Mouse (Mus musculus) gastrocnemius, adult 8-10 months (tissue): ENCODE results near the gene Zbtb37. TPM values are rescaled to one million over a fixed set of nuclear protein-coding genes. Genes with fewer than 3 reads are reported as not detected.
A peak's percentile ranks its signal among the peaks of the same experiment; 100 is the strongest.

Experiments used
- DNase-seq, 2 experiments: peaks; one replicate each; pipeline ENCODE4 v3.0.0; 2022; ENCODE audit warnings: low spot score in 2 of 2
- total RNA-seq, 4 experiments: library from RNA; stranded (reverse); gene quantifications; 2 replicates each; pipeline ENCODE4 v1.2.4; 2022

Zbtb37 gene
- total RNA-seq, result 10 to 100 TPM in 2 of 4 experiments, 1 to 10 TPM in 2; 6.5 to 15.4 (median 9.2) TPM

DNA sequence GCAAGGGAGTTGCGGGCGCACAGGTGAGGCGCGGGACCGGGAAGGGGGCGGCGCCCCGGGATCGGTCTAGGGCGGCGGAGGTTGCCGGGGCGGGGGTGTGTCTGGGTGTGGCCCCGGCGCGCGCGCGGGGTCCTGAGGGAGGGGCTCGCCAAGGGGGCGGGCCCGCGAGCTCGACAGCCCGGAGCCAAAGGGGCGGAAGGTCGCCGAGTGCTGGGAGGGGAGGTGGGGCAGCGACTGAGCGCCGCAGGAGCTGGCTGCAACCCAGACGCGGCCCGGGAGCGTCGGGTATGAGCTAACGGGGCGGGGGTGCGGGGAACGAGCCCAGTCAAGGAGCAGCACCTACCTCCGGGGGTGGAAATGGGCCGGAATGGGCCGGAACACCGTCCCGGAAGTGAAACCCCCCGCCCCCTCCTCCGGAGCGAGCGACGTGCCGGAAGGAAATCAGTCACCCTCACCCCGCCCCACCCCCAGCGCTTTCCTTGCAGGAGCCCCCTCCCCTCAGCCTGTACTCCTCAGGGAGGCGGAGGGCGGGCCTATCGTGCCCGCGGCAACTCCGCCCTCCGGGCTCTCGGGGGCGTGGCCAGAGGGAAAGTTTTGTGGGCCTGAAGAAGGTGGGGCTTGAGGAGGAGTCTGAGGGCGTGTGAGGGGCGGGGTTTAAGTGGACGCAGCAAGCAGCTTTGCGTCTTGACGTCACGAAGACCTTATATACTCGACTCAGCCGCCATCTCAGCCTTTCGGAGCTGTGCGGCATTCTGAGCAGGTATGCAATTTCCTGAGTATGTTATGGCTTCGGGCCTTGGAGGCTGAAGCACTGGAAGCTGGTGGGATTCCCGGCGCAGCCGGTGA, at the start of gene Zbtb37:
TSS of gene Zbtb37 (minus strand) at position 415 of the 846 bp plus-strand sequence.
- DNase-seq, result peak; percentile 97

DNA sequence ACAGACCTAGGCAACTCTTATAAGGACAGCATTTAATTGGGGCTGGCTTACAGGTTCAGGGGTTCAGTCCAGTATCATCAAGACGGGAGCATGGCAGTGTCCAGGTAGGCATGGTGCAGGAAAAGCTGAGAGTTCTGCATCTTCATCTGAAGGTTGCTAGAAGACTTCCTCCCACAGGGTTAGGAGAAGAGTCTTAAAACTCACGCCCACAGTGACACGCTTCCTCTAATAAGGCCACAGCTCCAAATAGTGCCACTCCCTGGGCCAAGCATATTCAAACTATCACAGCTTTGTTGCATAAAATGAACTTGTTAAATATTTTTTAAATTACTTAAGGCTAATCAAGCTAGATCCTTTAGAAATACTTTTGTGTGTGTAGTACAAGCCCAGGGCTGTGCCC, 42.6 kb upstream of the Zbtb37 start:
- DNase-seq, result no peak

DNA sequence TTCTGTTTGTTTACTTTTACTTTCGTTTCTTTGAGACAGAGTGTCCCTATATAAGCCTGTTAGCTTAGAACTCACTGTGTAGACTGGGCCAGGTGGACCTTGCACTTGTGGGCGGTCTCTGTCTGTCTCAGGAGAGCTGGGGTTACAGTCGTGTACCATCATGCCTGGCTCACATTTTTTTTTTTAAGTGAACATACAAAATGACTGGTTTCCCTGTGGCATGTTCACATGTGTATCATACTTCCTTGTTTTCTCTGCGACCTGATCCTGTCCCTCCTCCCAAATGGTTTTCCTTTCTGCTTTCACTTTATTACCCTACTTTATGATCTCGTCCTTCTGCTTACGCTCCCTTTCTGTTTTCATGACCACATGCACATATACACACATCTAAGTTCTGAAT, 41.6 kb upstream of the Zbtb37 start:
- no peak for DNase-seq

DNA sequence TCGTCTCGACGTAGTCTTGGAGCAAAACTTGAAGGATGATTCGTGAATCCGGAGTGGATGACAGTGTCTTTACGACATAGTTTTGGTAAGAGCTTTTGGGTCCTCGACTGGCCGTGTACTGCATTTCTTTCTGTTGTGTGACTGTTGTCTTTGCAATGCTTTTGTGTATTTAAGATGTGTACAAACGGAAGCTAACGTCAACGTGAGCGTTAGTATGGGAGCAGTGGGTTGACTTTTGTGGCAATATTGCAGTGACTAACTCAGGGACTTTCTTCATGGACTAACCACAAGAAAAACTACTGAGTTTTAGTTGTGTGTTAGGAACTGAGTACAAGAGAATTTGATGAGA, 36.6 kb upstream of the Zbtb37 start:
- no peak for DNase-seq

DNA sequence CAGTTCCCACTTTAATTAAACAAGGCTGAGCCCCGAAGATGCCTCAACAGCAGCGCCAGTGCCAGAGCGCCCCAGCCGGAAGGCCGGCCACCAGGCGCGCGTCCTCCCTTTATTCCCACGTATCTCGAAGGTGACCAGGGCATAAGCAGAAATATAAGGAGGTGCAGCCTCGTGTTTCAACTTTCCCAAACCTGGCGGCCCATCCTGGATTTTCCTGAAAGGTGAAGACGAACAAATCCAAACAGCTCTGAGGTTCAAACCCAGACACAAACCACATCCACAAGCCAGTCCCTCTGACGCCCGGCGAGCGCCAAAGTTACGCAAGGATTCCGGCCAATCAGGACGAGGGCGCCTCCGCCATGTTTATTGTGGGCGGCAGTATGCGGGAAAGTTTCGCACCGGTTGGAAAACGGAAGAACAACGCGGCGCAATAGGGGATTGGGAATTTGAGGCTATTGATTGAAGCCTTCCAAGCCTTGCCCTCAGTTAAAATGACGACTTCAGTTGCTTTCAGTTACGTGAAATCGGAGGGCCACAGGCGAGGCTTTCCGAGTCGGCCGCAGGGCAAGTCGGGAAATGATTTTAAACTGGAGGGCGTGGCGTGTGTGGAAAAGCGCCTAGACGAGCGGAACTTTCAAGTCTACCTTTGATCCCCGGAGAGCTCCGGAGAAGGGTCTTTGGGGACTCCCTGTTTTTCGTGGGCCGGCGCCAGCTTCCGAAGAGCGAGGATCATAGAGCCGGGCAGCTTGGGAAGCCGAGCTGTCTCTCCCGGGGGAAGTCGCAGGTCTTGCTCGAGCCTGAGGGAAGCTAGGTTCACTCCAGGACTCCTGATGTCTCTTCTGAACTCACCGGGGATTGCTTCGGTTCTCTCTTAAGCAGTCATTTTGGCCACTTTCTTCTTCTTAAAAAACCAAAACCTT, 36.0 kb upstream of the Zbtb37 start, which contains the start of the genes Dars2 and Cenpl:
TSS of gene Dars2 (minus strand) at position 307 of the 920 bp plus-strand sequence.
TSS of gene Cenpl (plus strand) at position 362 of the 920 bp plus-strand sequence.
- DNase-seq, result peak; percentile 88 to 93

DNA sequence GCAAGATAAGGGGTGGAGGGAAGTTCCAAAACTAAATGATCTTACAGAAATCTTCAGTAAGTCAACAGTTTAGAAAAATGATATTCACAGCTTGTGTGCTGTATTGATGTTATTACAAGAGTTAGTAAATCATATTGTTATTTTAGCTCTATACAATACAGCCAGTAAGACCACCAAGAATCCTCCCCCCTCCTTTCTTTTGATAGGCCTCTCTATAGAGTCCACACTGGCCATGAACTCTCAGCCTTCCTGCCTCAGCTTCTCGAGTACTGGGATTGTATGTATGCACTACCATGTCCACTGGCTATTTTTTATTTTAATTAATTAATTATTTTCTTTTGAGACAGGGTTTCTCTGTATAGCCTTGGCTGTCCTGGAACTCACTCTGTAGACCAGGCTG, 28.7 kb upstream of the Zbtb37 start:
- DNase-seq, result no peak

DNA sequence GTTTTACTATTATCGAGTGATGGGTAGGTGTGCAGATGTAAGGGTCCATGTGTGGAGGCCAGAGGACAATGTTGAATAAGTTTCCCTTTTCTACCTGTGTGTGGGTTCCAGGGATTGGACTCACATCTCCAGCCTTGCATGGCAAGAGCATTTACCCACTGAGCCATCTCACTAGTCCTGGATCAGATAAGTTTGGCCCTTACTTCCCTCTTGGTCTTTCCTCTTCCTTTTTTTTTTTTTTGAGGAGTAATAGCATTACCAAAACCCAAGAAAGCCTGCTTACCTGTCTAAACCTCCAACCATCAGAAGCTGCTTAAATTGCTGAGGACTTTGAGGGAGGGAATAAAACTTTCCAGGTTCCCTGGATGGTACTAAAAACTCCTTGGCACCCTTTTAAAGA, 22.5 kb upstream of the Zbtb37 start:
- no peak for DNase-seq

DNA sequence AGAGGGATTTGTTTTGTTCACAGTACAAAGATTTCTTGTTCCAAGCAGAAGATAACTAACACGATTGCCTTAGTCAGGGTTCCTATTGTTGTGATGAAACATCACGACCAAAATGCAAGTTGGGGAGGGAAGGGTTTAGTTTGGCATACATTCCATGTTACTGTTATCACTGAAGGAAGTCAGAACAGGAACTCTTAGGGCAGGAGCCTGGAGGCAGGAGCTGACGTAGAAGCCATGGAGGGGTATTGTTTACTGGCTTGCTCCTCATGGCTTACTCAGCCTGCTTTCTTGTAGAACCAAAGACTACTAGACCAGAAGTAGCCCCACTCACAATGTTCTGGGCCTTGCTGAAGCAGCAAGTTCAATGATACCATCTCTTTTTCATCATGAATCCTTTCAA, 12.3 kb upstream of the Zbtb37 start:
- DNase-seq, result no peak

DNA sequence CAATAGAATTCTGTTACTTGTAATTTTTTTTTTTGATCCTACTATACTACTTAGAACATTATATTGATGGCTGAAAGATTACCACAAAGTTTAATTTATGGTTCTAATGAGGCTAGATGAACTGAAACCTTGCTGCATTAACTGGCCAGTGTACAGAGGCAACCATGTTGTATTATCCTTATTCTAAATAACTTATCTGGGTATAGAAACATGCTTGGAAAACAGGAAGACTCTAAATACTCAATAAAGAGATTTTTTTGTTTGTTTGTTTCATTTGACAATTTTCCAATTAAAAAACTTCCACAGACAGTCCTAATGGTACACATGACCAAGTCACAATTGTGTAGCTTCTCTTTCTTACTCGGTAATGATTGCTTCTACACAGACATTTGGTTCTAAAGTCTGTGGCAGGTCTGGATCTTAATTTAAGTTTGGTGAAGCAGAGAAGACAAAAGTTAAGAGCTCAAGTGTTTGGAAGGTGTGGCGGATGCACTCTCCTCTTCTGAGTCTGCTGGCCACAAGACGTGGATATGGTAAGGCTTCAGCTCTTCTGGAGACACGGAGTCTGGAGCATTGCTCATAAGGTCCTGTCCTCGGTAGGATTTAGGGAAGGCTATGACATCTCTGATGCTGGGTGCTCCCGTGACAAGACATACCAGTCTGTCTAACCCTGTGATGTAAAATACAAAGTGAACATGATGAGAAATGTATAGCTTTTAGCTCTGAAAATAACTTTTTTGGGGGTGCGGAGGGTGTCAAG, 6.8 kb upstream of the Zbtb37 start:
- no peak for DNase-seq

DNA sequence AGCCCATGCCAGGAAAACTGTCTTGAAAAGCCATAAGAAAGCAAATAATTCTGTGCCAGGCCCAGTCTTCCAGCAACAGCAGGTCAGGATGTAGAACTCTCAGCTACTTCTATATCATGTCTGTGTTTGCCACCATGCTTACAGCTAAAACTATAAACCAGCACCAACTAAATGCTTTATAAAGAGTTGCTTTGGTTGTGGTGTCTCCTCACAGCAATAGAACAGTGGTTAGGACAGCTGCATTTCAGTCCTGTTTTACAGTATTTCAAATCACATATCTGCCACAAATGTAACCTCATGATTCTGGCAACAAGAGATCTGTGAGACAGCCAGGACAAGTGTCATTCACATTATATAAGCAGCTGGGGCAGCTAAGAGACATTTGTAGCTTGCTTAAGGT, 6.2 kb upstream of the Zbtb37 start:
- no peak for DNase-seq

DNA sequence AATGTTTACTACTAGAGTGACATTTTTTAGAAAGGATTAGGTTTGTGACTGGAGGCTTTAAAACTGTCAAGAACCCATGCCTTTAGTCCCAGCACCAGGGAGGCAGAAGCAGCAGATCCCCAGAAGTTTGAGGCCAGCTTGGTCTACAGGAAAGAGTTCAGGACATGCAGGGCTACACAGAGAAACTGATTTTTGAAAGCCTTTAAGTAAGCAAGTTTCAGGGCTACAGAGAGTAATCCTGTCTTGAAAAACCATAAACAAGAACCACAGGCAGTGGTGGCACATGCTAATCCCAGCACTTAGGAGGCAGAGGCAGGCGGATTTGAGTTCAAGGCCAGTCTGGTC, 5.7 kb upstream of the Zbtb37 start:
- DNase-seq, result no peak

DNA sequence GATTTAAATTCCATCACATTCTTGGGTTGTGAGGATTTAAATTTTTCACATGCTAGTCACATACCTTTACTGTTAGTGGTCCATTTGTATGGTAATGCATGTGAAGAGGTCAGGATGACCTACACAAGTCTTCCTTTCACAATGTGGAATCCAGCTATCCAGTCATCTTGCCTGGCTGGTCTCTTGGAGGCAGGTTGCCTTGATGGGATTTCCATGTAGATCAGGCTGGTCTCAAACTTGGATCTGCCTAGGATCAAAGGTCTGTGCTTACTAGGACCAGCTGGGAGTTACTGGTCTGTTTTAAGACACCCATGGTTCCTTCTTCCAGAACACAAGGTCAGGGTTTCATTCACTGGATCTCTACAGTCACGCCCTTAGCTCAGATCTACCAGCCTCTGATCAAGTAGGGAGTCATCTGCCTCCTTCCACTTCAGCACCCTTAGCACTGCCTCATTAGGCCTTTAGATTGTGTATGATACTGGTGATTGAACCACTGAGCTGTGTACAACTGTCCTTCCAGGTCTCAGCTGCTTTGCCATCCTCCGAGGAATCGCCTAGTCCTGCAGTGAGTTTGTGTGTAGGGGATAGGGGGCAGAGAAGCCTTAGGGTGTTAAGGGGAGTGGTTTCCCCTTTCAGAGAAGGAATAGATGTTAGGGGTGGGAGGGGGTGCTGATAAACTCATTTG, 5.2 kb upstream of the Zbtb37 start:
- DNase-seq, result no peak

DNA sequence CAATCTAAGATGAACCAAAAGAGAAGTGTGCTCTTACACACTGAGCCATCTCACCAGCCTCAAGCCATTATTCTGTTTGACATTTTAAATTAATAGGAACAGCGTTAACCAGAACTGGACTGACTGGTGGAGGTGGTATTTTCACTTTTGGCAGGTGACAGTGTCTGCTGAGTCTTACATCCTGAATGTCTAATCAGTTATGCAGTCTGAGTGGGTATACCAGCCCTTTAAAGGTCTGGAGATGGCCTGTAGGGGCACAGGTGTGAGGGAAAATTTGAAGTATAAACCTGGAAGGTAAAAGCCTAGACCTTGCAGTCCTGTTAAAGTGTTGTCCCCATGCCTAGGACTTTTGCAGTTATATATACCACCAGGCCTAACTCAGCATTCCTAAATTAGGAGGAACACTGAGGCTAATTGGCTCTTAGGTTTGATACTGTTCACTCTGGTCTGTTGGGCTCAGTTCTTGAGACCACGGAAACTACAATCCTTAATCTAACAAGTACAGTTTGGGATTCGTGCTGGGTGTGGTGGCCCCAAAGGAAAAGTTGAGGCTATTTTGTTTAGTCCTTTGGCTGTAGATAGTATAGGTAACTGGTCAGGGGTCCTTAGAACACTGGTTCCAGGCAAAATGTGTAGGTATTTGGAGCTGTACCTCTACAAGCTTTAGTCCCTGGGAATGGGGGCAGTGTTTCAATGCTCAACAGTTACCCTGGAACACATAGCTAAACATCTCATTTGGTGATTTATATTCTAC, 4.5 kb upstream of the Zbtb37 start:
- DNase-seq, result no peak

DNA sequence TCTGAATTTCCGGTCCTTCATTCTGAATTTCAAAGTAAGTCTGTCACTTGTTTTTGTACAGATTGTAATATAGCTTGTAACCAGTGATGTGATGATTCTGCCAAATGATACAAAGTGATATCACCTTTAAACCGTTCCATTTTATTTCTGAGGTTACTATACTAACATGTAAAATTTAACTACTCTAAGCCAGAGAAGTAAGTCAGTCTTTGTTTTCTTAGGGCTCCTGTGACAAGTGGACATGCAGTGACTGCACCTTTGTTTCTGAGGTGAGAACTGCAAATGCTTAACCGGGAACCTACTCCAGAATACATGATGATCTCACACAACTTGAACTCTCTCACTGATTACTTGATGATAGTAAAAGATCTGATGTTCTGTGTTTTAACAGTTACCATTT, 3.4 kb upstream of the Zbtb37 start:
- DNase-seq, result no peak

DNA sequence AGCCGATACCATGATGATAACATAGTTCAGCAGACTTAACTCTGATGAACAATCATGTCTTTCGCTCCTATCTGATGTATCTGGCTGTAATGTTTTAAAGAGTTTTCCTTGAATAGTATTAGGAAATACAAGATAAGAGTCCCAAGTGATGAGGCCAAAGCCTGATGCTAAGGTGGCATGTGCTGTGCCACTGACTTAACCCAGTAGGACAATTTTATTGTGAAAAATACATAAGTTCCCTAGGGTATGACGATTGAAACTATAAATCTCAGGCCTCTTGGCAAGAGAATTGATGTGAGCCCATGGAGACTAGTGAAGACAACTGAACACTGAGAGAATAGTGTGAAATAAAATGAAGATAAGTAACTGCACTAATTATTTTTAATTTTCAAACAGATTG, 3.0 kb upstream of the Zbtb37 start:
- no peak for DNase-seq

DNA sequence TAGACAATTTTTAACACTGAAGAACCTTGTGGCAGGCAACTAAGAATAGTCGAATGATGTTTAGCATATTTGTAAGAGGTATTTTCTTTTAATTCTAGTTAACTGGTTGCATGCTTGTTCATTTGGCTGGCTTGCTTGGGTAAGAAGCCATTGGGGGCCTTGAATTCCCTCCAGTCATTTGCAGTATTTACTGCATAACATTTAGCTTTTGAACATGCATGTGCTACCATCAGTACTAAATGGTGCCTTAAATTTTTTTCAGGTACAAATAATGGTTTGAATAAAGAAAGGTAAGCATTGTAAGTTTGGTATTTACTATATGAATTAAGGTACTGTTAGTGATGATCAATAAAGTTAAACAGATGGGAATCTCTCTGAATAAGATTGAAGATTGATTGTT, 2.4 kb upstream of the Zbtb37 start:
- DNase-seq, result no peak

DNA sequence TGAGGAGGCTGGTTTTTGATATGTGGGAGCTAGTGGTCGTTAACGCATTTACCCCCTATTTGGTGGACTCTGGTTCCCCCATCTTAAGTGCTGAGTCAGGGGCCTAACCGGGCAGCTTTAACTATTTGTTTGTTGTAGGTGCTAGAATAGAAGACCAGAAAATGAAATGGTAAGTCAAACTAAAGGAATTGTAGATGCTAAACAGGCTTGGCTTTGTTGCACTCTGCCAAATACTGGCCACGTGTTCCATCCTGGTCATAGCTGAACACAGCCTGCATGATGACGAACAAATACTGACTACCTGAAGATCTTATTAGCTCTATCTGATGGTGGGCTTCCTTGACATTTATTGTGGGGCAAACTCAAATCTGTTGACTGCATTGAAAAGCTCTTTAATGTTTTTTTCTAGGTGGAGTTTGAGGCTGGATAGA, 1.8 kb upstream of the Zbtb37 start:
- no peak for DNase-seq

DNA sequence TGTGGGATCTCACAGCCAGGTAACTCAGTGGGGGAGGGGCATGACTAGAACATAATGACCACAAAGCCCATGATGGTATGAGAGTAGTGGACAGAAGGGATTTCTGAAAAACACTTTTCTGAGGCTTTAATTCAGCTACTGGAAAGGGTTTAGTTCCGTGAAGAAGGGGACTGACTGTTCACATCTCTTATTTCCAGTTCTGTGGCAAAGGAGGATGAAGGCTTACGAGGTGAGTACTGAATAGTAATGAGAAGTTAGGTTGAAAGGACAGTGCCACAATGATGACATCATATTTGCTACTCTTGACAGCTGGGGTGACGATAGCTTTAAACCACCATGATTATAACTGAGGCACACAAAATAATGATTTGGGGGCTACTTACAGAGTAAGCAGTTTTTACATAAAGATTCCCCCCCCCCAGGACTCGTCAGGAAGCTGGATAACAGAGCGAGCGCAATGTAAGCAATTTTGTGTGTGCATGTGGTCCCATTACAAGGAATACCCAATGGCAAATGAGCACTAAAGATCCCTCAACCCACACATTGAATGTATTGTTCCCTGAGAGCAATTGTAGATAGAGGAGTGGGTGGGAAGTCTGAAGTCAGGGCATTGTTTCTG, 1.2 kb upstream of the Zbtb37 start:
- no peak for DNase-seq

DNA sequence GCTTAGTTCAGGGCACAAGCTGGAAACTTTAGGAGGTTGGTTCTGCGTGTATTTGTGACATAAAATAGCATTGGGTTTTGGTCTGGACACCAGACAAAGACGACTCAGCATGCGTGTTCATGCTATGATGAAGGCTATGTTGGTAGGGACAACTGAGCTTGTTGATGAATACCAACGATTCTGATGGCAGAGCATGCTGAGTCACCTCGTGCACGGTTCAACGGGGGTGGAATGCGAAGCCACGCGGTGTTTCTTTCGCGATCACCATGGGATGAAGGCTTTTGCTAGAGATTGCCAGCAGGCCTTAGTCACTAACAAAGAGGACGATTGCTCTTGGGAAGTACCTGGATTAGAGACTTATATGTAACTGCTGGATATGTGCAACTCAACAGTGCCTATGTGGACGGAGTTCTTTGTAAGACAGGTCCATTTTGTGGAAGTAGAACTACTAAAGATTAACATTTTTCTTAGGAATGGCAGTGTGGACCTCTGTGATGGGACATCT, 684 bp upstream of the Zbtb37 start:
- no peak for DNase-seq
